Mouse (Mus musculus) forebrain, embryonic 11.5 days (tissue): ENCODE results near the gene Gm5294. TPM values are rescaled to one million over a fixed set of nuclear protein-coding genes. Genes with fewer than 3 reads are reported as not detected.

Source experiments
- ATAC-seq: fragments of 200-750 bp; cut with Nextera tagmentation; replicated peaks from 2 replicates; pipeline ENCODE4 v1.8.0; 2017; ENCODE audit warnings: moderate TSS enrichment; ENCODE audit not compliant: low FRiP score
- DNase-seq: peaks from one replicate; pipeline ENCODE4 v3.0.0-alpha.2; 2017; ENCODE audit warnings: low spot score
- H3K27ac ChIP-seq: fragments of 300-500 bp; sonication (generic); 2 replicates; pipeline ENCODE4 v1.5.1; 2014; ENCODE audit warnings: low read depth, low read length
- H3K27me3 ChIP-seq: fragments of 300-500 bp; sonication (generic); 2 replicates; pipeline ENCODE4 v1.6.1; 2014; ENCODE audit warnings: mild to moderate bottlenecking, low read length, mixed read lengths; ENCODE audit not compliant: control insufficient read depth, insufficient read depth
- H3K36me3 ChIP-seq: fragments of 300-500 bp; sonication (generic); 2 replicates; pipeline ENCODE4 v1.6.1; 2014; ENCODE audit warnings: mild to moderate bottlenecking, low read length, moderate library complexity, mixed read lengths; ENCODE audit not compliant: control insufficient read depth, insufficient read depth
- H3K4me1 ChIP-seq: fragments of 300-500 bp; sonication (generic); replicated peaks from 2 replicates; pipeline ENCODE4 v1.6.1; 2014; ENCODE audit warnings: low read length, mixed read lengths; ENCODE audit not compliant: control insufficient read depth, insufficient read depth
- H3K4me2 ChIP-seq: fragments of 300-500 bp; sonication (generic); 2 replicates; pipeline ENCODE4 v1.6.1; 2014; ENCODE audit warnings: low read depth, mild to moderate bottlenecking, low read length, moderate library complexity, mixed read lengths; ENCODE audit not compliant: severe bottlenecking
- H3K4me3 ChIP-seq: fragments of 300-500 bp; sonication (generic); 2 replicates; pipeline ENCODE4 v1.5.1; 2014; ENCODE audit warnings: low read depth, low read length
- H3K9ac ChIP-seq: fragments of 300-500 bp; sonication (generic); 2 replicates; pipeline ENCODE4 v1.6.1; 2014; ENCODE audit warnings: low read length
- H3K9me3 ChIP-seq: fragments of 300-500 bp; sonication (generic); 2 replicates; pipeline ENCODE4 v1.6.1; 2016; ENCODE audit warnings: low read length, mixed read lengths; ENCODE audit not compliant: control insufficient read depth
- WGBS: fragments of 180-500 bp; shearing (Covaris S2); extraction: QIAGEN DNeasy Blood & Tissue Kit; methylation state at CpG from one replicate; pipeline ENCODE4 v1.1.7; 2014; 5-methylcytosine and 5-hydroxymethylcytosine counted together
- polyA plus RNA-seq: library from polyadenylated mRNA; unstranded; fragments of >200 nt; fragmentation: Nextera tagmentation; extraction: Ambion mirVana; gene quantifications from 2 replicates; pipeline ENCODE4 v1.2.1, GENCODE M21; 2014

Gene Gm5294
- polyA plus RNA-seq, 1 experiment from 2014 or later: not detected

DNA sequence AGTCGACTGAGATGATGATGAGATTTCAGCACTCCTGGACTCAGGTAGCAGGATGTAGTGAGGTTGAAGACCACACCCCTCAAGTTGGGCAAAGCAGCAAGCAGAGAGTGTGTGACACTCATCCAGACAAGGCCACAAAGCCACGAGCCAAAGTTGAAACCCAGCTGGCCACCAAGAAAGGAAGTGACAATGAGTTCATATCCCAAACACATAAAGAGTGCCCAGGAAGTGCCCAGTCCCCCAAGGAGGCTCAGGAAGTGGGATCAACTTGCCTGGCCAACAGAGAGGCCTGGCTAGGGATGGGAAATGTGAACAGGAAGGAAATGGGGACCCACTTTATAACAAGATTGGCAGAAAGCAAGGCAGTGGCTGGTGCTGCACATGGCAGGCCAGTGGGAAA, 33.5 kb downstream of the Gm5294 start:
- ATAC-seq: no peak
- Histone ChIP-seq H3K4me2 (no peak overlapping the region), H3K4me1 (no peaks in the 10 kb centered on the region), H3K9ac (no peak overlapping the region), H3K27me3 (no peaks in the 10 kb centered on the region), H3K4me3 (no peak overlapping the region), H3K27ac (no peak overlapping the region), H3K9me3 (no peaks in the 10 kb centered on the region), H3K36me3 (no peaks in the 10 kb centered on the region)
- DNase-seq: no peak
- 88% methylated on average over 2 of the region's 2 CpGs for WGBS

DNA sequence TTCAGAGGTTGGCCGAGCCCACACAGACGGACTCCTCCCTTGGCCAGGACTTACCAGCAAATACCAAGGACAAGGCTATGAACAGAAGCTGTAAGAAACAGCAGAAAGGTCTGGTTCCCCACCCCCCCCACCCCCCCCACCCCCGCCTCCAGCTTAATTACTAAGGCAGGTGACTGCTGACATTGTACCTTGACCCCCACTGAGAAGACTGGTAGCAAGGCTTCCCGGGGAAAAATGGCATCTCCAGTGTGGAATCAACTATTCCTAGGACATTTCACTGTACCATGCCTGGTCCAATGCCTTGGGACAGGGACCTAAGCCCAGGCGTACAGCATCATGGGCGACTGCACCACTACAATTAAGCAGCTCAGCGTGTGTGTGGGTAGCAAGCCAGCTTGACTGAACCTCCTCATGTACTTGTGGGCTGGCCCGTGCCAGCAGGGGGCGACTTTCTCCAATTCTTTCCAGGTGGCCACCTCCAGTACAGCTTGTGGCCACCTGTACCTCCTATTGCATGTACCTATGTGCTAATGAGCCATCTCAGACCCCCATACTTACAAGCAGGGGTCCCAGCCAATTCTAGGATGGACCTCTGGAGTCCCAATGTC, 37.2 kb downstream of the Gm5294 start:
- no peak overlapping the region for H3K27ac ChIP-seq
- no peak overlapping the region for H3K4me2 ChIP-seq
- H3K36me3 ChIP-seq: no peaks in the 10 kb centered on the region
- H3K9ac ChIP-seq: no peak overlapping the region
- WGBS: 30% methylated on average over 9 of the region's 9 CpGs
- H3K27me3 ChIP-seq: no peaks in the 10 kb centered on the region
- no peaks in the 10 kb centered on the region for H3K9me3 ChIP-seq
- H3K4me1 ChIP-seq: no peaks in the 10 kb centered on the region
- ATAC-seq (no peak; the same call in 1 of the 2 replicates), DNase-seq (peak; percentile 79)
- no peak overlapping the region for H3K4me3 ChIP-seq

DNA sequence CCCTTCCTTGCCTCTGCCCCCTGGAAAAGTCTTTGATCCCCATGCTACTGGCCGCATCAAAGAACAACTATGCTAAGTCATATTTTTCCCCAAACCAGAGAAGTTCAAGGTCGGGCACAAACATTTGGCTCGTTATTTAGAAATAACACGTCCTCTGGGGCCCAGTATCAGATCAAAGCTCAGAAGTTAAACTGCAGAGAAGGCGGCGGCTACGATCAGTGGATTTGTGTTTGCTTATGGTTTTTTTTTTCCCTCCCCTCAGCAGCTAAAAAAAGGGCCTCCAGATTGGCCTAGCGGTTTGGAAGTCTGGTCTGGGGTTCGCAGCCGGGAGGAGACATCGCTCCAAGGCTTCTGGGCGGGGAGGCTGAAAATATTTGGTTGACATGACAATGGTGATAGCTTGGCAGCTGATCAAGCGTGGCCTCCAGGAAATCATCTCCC, 38.0 kb downstream of the Gm5294 start:
- H3K27ac ChIP-seq: no peak overlapping the region

DNA sequence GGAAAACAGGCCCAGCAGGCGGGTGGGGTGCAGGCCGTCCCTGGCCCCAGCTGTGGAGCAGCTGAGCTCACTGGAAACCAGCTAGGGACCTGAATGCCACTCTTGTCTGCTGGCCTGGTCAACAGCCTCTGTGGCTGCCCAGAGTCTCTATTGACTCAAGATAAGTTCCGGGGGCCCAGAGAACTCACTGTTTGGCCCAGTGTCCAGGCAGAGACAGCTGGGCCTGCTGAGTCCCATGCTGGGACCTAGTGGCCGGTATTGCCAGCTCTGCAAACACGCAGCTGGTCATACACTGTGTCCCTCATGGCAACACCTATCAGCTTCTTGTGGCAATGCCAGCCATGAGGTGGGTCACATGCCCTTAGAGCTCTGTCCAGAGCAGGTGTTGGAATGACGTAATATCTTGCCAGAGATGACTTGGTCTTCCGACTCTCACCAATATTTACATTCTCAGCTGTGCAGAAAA, 43.8 kb downstream of the Gm5294 start:
- H3K27me3 ChIP-seq: no peaks in the 10 kb centered on the region
- no peaks in the 10 kb centered on the region for H3K4me1 ChIP-seq
- H3K36me3 ChIP-seq: no peaks in the 10 kb centered on the region
- WGBS: 87% methylated on average over 7 of the region's 7 CpGs
- H3K4me3 ChIP-seq: no peak overlapping the region
- H3K9ac ChIP-seq: no peak overlapping the region
- H3K9me3 ChIP-seq: no peaks in the 10 kb centered on the region
- no peak for DNase-seq
- ATAC-seq: no peak
- H3K4me2 ChIP-seq: no peak overlapping the region
- H3K27ac ChIP-seq: no peak overlapping the region

More for the DNA sequence above, 38.0 kb downstream of the Gm5294 start:
- Histone ChIP-seq H3K27me3 (no peaks in the 10 kb centered on the region), H3K4me2 (no peak overlapping the region), H3K4me3 (no peak overlapping the region), H3K9me3 (no peaks in the 10 kb centered on the region), H3K36me3 (no peaks in the 10 kb centered on the region), H3K4me1 (no peaks in the 10 kb centered on the region), H3K9ac (no peak overlapping the region)
- no peak for DNase-seq
- 67% methylated on average over 13 of the region's 13 CpGs for WGBS
- ATAC-seq: no peak

DNA sequence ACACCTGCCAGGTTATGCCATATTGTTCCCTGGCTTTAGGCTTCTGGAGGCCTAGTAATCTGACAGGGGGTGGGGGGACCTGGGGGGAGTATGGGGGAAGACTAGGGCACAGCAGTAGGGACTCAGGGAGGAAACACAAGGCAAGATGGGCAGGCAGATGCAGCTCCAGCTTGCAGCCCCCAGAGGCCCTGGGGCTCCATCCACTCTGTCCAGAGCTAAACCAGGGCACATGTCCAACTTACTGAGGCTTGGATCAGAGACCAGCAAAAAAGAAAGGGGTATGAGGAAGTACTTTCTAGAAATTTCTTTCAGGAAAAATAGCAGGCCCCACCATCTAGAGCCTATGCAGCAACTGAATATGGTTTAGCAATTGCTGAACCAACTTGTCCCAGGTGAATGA, 44.3 kb downstream of the Gm5294 start:
- Histone ChIP-seq H3K36me3 (no peaks in the 10 kb centered on the region), H3K27ac (no peak overlapping the region), H3K9me3 (no peaks in the 10 kb centered on the region), H3K9ac (no peak overlapping the region), H3K4me2 (no peak overlapping the region), H3K4me3 (no peak overlapping the region), H3K4me1 (no peaks in the 10 kb centered on the region), H3K27me3 (no peaks in the 10 kb centered on the region)
- DNase-seq (no peak), ATAC-seq (no peak)

DNA sequence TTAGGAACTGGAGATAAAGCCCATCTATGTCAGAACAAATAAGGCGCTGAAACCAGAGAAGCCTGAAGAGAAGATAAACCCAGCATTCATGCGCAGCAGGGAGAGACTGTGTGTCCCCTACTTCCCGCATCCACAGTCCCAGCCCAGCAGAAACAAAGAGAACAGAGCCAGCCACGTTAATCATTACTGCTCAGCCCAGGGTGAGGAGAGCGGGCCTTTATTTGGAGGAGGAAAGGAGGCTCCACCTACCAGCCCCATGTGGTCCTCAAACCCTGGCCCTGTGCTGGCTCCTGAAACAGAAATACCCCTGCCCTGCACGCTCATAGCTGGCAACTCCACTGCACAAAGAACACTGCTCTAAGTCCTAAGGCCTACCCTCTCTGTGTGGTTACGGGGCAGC, 45.0 kb downstream of the Gm5294 start:
- Histone ChIP-seq H3K27ac (no peak overlapping the region), H3K36me3 (no peaks in the 10 kb centered on the region), H3K4me2 (no peak overlapping the region), H3K4me1 (no peaks in the 10 kb centered on the region), H3K9me3 (no peaks in the 10 kb centered on the region), H3K9ac (no peak overlapping the region), H3K27me3 (no peaks in the 10 kb centered on the region), H3K4me3 (no peak overlapping the region)
- 47% methylated on average over 7 of the region's 7 CpGs for WGBS
- DNase-seq (no peak), ATAC-seq (no peak)

DNA sequence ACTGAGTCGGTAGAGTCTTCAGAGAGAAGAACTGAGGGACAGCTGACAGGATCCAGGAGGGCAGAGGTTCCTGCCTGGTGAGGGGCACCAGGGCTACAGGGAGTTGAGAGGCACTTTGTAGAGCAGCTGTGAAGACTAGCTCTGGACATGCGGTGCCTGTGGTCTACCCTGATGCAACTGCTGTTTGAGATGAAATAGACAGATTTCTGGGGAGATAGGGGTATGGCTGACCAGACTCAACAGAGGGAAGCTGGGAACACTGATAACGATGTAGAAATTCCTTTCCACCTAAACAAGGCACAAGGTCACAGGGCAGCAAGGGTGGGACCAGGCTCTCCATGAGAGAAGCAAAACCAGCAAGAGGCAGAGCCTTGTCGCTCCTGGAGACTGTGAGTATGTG, 45.8 kb downstream of the Gm5294 start:
- Histone ChIP-seq H3K9me3 (no peaks in the 10 kb centered on the region), H3K4me1 (no peaks in the 10 kb centered on the region), H3K4me3 (no peak overlapping the region), H3K27me3 (no peaks in the 10 kb centered on the region), H3K27ac (no peak overlapping the region), H3K36me3 (no peaks in the 10 kb centered on the region), H3K9ac (no peak overlapping the region), H3K4me2 (no peak overlapping the region)
- WGBS: 79% methylated on average over 4 of the region's 4 CpGs
- no peak for ATAC-seq
- DNase-seq: no peak

Other genes with a start within 250 kb of the Gm5294 start
- gene Zfp68, start 200.3 kb upstream of the Gm5294 start, polyA plus RNA-seq: 65.0 and 67.5 TPM in 2 replicates
- 11.9 and 14.3 TPM in 2 replicates for gene A430033K04Rik, start 197.2 kb upstream of the Gm5294 start, polyA plus RNA-seq
- gene Fam20c, start 65.6 kb upstream of the Gm5294 start, polyA plus RNA-seq: 11.2 and 14.4 TPM in 2 replicates
- 8.8 and 9.4 TPM in 2 replicates for gene Pdgfa, start 177.3 kb downstream of the Gm5294 start, polyA plus RNA-seq